Mouse (Mus musculus) hindbrain, postnatal 0 days (tissue): ENCODE measurements at regions not wholly inside any gene's neighbourhood (a gene's known extent, or its start where the extent isn't known, plus 50 kb on each side); places are given as distances from the start of the nearest gene placed in this dataset.
"Not testable (repeated sequence)": the region's sequence is repeated elsewhere in the genome, so short reads cannot be mapped to it uniquely, and the experiment has no call there.

Experiments
- ATAC-seq: fragments of 200-750 bp; cut with Nextera tagmentation; 2 replicates; pipeline ENCODE4 v1.8.0; 2017; ENCODE audit warnings: mild to moderate bottlenecking, moderate TSS enrichment, moderate library complexity
- DNase-seq: peaks from one replicate; pipeline ENCODE4 v3.0.0-alpha.2; 2015; ENCODE audit warnings: low spot score
- H3K27ac ChIP-seq: fragments of 300-500 bp; sonication (generic); 2 replicates; pipeline ENCODE4 v1.5.1; 2014; ENCODE audit warnings: mild to moderate bottlenecking
- H3K27me3 ChIP-seq: fragments of 300-500 bp; sonication (generic); 2 replicates; pipeline ENCODE4 v1.6.1; 2014; ENCODE audit warnings: low read length, mixed read lengths; ENCODE audit not compliant: insufficient read depth
- H3K36me3 ChIP-seq: fragments of 300-500 bp; sonication (generic); 2 replicates; pipeline ENCODE4 v1.6.1; 2014; ENCODE audit warnings: low read length, mixed read lengths; ENCODE audit not compliant: insufficient read depth
- H3K4me1 ChIP-seq: fragments of 300-500 bp; sonication (generic); 2 replicates; pipeline ENCODE4 v1.6.1; 2014; ENCODE audit warnings: antibody characterized with exemption, low read length, mixed read lengths; ENCODE audit not compliant: insufficient read depth
- H3K4me2 ChIP-seq: fragments of 300-500 bp; sonication (generic); 2 replicates; pipeline ENCODE4 v1.6.1; 2014; ENCODE audit warnings: low read depth, mild to moderate bottlenecking, low read length, moderate library complexity, mixed read lengths
- H3K4me3 ChIP-seq: fragments of 300-500 bp; sonication (generic); 2 replicates; pipeline ENCODE4 v1.5.1; 2014; ENCODE audit warnings: low read length
- H3K9ac ChIP-seq: fragments of 300-500 bp; sonication (generic); replicated peaks from 2 replicates; pipeline ENCODE4 v1.6.1; 2014; ENCODE audit warnings: mild to moderate bottlenecking, low read length, moderate library complexity, mixed read lengths
- H3K9me3 ChIP-seq: fragments of 300-500 bp; sonication (generic); 2 replicates; pipeline ENCODE4 v1.6.1; 2016; ENCODE audit warnings: low read length, mixed read lengths
- CTCF ChIP-seq: IDR thresholded peaks from 2 replicates; pipeline ENCODE4 v1.5.1; 2016; ENCODE audit warnings: antibody characterized with exemption, control low read depth, low read depth
- WGBS: fragments of 180-500 bp; shearing (Covaris S2); extraction: QIAGEN DNeasy Blood & Tissue Kit; methylation state at CpG from one replicate; pipeline ENCODE4 v1.1.7; 2014; 5-methylcytosine and 5-hydroxymethylcytosine counted together

DNA sequence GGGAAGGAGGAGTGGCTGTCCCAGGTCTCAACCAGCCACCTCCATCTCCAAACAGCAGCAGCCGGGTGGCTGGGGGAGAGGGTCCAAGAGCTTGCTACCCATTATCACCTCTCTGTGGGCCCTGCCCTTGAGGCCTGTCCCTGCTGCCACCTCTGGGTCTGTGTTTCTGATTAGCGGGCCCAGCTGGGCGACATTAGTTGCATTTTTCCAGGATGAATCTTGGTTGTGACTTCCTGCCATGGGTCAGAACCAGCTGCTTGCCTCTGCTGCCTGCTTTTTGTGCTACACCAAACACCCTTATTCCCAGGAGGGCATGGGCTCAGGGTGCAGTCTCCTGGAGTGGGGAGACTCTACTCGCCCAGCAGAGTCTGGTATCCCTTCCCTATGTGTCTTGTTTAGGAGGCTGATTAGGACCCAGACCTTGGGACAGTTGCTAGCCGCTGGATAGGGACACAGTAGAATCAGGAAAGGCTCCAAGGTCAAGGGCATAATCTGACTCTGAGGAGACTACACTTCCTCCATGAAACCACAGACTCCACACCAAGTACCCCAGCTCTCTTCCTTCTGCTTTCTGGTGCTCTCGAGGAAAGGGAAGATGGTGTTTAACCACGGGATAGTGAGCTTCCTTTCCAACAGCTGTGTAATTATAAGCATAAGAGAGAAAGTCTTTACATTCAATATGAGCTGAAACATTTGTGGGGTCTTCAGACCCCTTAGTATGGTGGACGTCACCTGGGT is 278.4 kb downstream of the Cyp26b1 start:
- TF ChIP-seq CTCF, result no peak
- Histone ChIP-seq H3K4me2 (no peak overlapping the region), H3K27me3 (no peaks in the 10 kb centered on the region), H3K4me3 (no peak overlapping the region), H3K27ac (no peak overlapping the region), H3K9me3 (no peaks in the 10 kb centered on the region), H3K4me1 (peaks cover 5% of the 10 kb centered on the region; the same call in 1 of the 2 replicates), H3K36me3 (no peaks in the 10 kb centered on the region), H3K9ac (no peak overlapping the region)
- 86% methylated on average over 8 of the region's 8 CpGs for WGBS
- ATAC-seq (no peak), DNase-seq (no peak)

DNA sequence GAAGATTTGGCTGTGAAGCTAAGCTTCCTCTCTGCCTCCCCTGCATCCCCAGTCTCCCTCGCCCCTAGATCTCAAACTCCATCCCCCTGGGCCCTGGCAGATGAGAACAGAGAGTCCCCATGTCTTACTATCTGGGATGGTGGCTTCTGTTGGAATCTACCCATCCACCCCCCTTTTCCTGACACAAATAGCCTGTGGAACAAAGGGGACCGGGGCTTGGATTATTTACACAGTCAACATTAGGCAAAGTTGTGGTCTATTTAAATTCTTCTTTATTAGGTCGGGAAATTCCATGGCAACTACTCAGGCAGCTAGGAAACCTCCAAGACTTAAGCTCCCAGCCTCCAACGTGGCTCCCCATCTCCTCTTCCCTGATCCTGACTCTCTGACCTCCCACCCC is 279.9 kb downstream of the Cyp26b1 start:
- no peaks in the 10 kb centered on the region for H3K36me3 ChIP-seq
- TF ChIP-seq CTCF, result no peak
- no peak overlapping the region for H3K9ac ChIP-seq
- no peaks in the 10 kb centered on the region for H3K9me3 ChIP-seq
- no peak overlapping the region for H3K4me3 ChIP-seq
- WGBS, result 16% methylated on average over 4 of the region's 4 CpGs
- ATAC-seq (no peak), DNase-seq (no peak)
- H3K4me1 ChIP-seq, result peaks cover 1% of the 10 kb centered on the region; the same call in 1 of the 2 replicates
- H3K4me2 ChIP-seq, result no peak overlapping the region
- H3K27me3 ChIP-seq, result no peaks in the 10 kb centered on the region
- no peak overlapping the region for H3K27ac ChIP-seq

DNA sequence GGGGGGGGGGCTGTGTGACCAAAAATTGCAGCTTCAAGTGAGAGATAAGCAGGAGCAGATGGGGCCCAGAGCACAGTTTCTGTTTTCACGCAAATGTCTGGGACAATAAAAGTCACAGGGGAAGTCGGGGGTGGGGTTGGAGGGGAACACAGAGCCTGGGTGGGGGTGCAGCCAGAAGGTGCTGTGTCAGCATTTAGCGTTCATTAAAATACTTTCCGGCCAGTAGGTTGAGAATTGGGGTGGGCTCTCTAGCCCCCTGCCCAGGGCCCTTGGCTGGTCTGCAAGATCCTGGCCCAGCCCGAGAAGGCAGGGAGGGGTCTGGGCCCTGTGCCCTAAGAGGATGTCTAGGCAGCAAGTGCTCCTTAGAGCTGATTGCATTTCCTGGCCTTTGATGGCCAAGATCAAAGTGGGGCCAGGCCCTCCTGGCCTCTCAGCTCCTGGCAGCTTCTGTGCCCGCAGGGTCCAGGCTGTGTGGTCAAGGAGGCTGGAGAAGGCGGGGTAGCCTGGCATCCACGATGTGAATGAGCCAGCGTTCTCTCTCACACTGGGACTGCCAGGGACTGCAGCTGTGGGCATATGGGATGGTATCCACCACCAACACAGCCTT is 283.0 kb downstream of the Cyp26b1 start:
- Histone ChIP-seq H3K27me3 (no peaks in the 10 kb centered on the region), H3K4me3 (no peak overlapping the region), H3K4me1 (no peaks in the 10 kb centered on the region), H3K9me3 (no peaks in the 10 kb centered on the region), H3K9ac (no peak overlapping the region), H3K36me3 (no peaks in the 10 kb centered on the region), H3K27ac (no peak overlapping the region), H3K4me2 (no peak overlapping the region)
- TF ChIP-seq CTCF, result no peak
- WGBS, result 57% methylated on average over 9 of the region's 9 CpGs
- ATAC-seq, result no peak
- DNase-seq, result no peak

DNA sequence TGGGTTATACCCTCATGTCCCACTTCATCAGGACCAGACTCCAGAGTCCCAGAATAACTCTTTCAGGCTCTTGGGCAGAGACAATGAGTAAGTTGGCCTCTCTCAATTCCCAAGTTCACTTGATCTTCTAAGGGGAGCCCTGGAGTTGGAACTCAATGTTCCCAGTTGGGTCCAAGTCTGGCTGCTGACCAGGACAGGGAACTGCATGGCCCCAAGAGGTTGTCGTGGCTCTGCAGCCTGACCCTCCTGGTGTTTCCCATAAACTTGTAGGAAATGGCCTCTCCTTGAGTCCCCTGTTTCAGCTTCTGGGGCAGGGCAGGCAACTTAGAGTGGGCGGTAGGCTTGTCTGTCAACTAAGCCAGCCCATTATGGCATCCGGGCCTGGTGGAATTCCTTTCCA is 286.2 kb downstream of the Cyp26b1 start:
- Histone ChIP-seq H3K4me3 (no peak overlapping the region), H3K27ac (no peak overlapping the region), H3K4me1 (no peaks in the 10 kb centered on the region), H3K36me3 (no peaks in the 10 kb centered on the region), H3K9ac (no peak overlapping the region), H3K27me3 (no peaks in the 10 kb centered on the region), H3K4me2 (no peak overlapping the region), H3K9me3 (no peaks in the 10 kb centered on the region)
- DNase-seq, result no peak
- no peak for ATAC-seq
- TF ChIP-seq CTCF, result no peak
- WGBS, result 81% methylated on average over 3 of the region's 3 CpGs

DNA sequence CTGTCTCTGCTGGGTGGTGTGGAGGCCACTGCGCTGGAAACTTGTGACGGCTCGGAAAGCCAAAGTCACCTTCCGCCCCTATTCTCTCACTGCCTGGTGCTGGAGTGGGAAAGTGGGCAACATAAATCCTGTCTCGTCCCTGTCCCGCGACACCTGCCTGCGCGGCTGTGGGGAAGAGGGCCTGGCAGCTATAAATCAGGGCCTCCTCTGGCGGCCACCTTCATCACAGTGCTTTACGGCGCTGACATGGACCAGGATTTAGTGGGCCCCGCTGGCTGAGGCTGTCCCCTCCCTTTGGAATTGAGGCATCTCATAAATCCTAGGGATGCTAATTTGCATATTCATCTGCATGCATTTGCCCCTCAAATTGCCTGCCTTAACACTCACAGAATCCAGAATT is 287.1 kb downstream of the Cyp26b1 start:
- no peaks in the 10 kb centered on the region for H3K36me3 ChIP-seq
- no peak overlapping the region for H3K4me2 ChIP-seq
- no peak overlapping the region for H3K4me3 ChIP-seq
- no peak overlapping the region for H3K9ac ChIP-seq
- no peak for ATAC-seq
- DNase-seq, result no peak
- H3K4me1 ChIP-seq, result no peaks in the 10 kb centered on the region
- no peak for TF ChIP-seq CTCF
- no peak overlapping the region for H3K27ac ChIP-seq
- 82% methylated on average over 13 of the region's 13 CpGs for WGBS
- no peaks in the 10 kb centered on the region for H3K27me3 ChIP-seq
- no peaks in the 10 kb centered on the region for H3K9me3 ChIP-seq

DNA sequence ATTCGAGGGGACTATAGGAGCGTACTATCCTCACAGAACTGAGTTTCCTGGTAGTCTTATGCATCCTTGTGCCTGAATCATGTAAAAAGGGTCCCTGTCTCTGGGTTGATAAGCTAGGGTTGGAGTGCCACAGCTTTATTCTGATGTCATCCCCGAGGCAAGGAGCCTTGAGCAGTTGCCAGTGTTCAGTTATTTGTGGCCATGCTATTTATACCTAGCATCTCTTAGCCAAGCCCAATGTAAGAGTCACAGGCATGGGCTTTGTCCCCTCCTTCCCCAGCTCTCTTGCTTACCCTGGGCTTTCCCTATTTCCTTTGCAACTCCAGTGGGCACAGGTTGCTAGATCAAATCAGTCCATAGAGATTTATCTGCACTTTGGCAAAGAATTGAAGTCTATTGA is 288.6 kb downstream of the Cyp26b1 start:
- WGBS, result 84% methylated on average over 3 of the region's 3 CpGs
- Histone ChIP-seq H3K4me1 (no peaks in the 10 kb centered on the region), H3K9ac (no peak overlapping the region), H3K4me2 (no peak overlapping the region), H3K9me3 (no peaks in the 10 kb centered on the region), H3K27ac (no peak overlapping the region), H3K36me3 (no peaks in the 10 kb centered on the region), H3K27me3 (no peaks in the 10 kb centered on the region), H3K4me3 (no peak overlapping the region)
- ATAC-seq, result no peak
- DNase-seq, result no peak
- no peak for TF ChIP-seq CTCF

DNA sequence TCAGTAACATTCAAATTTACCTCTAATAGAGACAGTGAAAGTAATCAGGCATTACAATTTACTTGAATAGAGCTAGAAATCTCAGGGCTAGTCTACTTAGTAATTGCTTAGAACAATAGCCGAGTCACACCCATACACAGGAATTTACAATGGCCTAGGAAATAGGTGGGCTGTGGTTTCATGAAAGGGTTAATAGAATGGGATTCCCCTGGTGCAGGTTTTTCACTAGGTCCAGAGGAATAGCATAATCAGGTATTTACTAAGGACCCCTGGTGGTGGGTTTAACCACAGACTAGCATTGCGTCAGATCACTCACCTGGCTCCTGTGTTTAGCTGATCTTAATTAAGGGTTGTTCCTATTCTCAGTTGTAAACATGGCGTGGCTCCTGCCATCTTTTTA is 290.8 kb downstream of the Cyp26b1 start:
- not testable (repeated sequence) for H3K27ac ChIP-seq, H3K36me3 ChIP-seq, ATAC-seq, H3K4me3 ChIP-seq, DNase-seq, H3K4me1 ChIP-seq, H3K27me3 ChIP-seq, H3K9ac ChIP-seq, H3K9me3 ChIP-seq, H3K4me2 ChIP-seq
- WGBS, result 89% methylated on average over 3 of the region's 3 CpGs
